Mouse (Mus musculus): ENCODE data around the gene Prrg1.

DNA sequence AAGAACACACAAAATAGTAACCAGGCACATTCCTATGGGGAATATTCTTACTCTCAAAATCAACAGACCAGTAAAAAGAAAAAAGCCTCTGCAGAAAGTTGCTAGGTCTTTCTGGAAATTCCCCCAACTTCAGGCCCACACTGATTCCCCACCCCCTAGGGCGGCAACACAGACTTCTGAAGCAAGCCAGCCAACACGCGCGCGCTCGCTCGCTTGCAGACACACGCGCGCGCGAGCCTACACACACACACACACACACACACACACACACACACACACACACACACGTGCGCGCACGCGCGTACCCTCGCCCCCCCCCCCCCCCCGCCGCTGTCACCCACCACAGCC, 868 bp downstream of the Prrg1 start:
- TF ChIP-seq CTCF (IDR thresholded peaks at IDR 0.05; ENCODE audit: low read depth) (no peak), EP300 (IDR thresholded peaks at IDR 0.05; ENCODE audit: low read depth) (no peak)
